Mouse (Mus musculus): Measurements from ENCODE around the gene Olfr446. TPM values are rescaled to one million over a fixed set of nuclear protein-coding genes. Genes with fewer than 3 reads are reported as not detected.

The Olfr446 gene
- polyA plus RNA-seq (2012), result not detected in 2 replicates

GRCm38 (mm10) chr6:42921077-42921476 is at the start of gene Olfr446:
Olfr446 (plus strand) TSS chr6:42921377.

GRCm38 (mm10) chr6:42890141-42890540 is 31.0 kb upstream of the Olfr446 start, which contains the start of gene Olfr448:
Olfr448 (plus strand) TSS chr6:42890441.

GRCm38 (mm10) chr6:42908578-42908977 is 12.6 kb upstream of the Olfr446 start, which contains the start of gene Olfr447:
Olfr447 (plus strand) TSS chr6:42908878.

GRCm38 (mm10) chr6:42948767-42949166 is 27.6 kb downstream of the Olfr446 start, which contains the start of gene Olfr444:
Olfr444 (plus strand) TSS chr6:42949067.

Other genes starting within 250 kb of the Olfr446 start
- 0.19 and 0.32 TPM in 2 replicates for gene Tcaf1, start 211.3 kb upstream of the Olfr446 start, polyA plus RNA-seq (2012)
- not detected in 2 replicates for gene Olfr453, start 182.0 kb upstream of the Olfr446 start, polyA plus RNA-seq (2012)
- not detected in 2 replicates for gene Olfr38, start 165.0 kb upstream of the Olfr446 start, polyA plus RNA-seq (2012)
- not detected in 2 replicates for gene Olfr452, start 136.3 kb upstream of the Olfr446 start, polyA plus RNA-seq (2012)
- not detected in 2 replicates for gene Olfr450, start 109.4 kb upstream of the Olfr446 start, polyA plus RNA-seq (2012)
- gene Olfr449, start 87.0 kb upstream of the Olfr446 start, polyA plus RNA-seq (2012), result not detected in 2 replicates
- not detected in 2 replicates for gene Olfr448, start 30.9 kb upstream of the Olfr446 start, polyA plus RNA-seq (2012)
- not detected in 2 replicates for gene Olfr447, start 12.5 kb upstream of the Olfr446 start, polyA plus RNA-seq (2012)
- gene Olfr444, start 27.7 kb downstream of the Olfr446 start, polyA plus RNA-seq (2012), result not detected in 2 replicates
- gene Olfr441, start 185.0 kb downstream of the Olfr446 start, polyA plus RNA-seq (2012), result not detected in 2 replicates
- not detected in 2 replicates for gene Olfr237-ps1, start 225.2 kb downstream of the Olfr446 start, polyA plus RNA-seq (2012)
- gene Olfr437, start 241.9 kb downstream of the Olfr446 start, polyA plus RNA-seq (2012), result 0.04 TPM in 1 of 2 replicates, not detected in the other

Data from megakaryocyte-erythroid progenitor cell, adult 5 weeks (primary cell).